Mouse (Mus musculus): ENCODE measurements around the gene Atg10. TPM values are rescaled to one million over a fixed set of nuclear protein-coding genes. Genes with fewer than 3 reads are reported as not detected.

The Atg10 gene
- total and polyA plus RNA-seq, 2 experiments from 2014 or later = 3.2 to 13.2 TPM

DNA sequence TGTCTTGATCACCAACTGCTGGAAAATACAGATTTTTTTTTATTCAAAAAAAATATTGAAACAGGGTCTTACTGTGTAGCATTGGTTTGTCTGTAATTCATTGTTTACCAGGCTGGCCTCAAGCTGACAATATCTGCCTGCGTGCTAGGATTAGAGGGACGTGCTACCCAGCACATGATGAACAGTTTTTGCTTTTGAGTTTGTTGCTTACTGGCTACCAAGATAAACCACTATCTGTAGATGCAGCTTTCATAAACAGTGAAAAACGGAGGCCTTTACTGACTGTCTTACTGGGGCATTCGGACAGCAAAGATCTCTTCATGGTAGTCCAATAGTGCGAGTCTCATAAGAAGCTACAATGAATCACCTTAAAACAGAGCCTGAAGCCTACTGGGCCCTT, 333.7 kb downstream of the Atg10 start:
- H3K4me2 ChIP-seq (ENCODE audit: low read depth, low read length, poor library complexity, severe bottlenecking) = no peak overlapping the region
- H3K4me1 ChIP-seq (ENCODE audit: insufficient read depth, low read length) = no peaks in the 10 kb centered on the region
- WGBS = 86% methylated on average over 5 of the region's 5 CpGs
- H3K9me3 ChIP-seq (ENCODE audit: low read length) = no peaks in the 10 kb centered on the region
- no peak overlapping the region for H3K9ac ChIP-seq (replicated peaks; ENCODE audit: low read length, poor library complexity, severe bottlenecking)
- H3K4me3 ChIP-seq (ENCODE audit: low read depth, low read length) = no peak overlapping the region
- ATAC-seq (ENCODE audit: low FRiP score) (no peak), DNase-seq (ENCODE audit: low spot score) (no peak)
- no peak overlapping the region for H3K27ac ChIP-seq (ENCODE audit: low read depth, low read length)
- no peaks in the 10 kb centered on the region for H3K36me3 ChIP-seq (ENCODE audit: insufficient read depth, low read length)
- H3K27me3 ChIP-seq (ENCODE audit: insufficient read depth, low read length) = no peaks in the 10 kb centered on the region
- TF ChIP-seq CTCF (IDR thresholded peaks at IDR 0.05) = no peak

DNA sequence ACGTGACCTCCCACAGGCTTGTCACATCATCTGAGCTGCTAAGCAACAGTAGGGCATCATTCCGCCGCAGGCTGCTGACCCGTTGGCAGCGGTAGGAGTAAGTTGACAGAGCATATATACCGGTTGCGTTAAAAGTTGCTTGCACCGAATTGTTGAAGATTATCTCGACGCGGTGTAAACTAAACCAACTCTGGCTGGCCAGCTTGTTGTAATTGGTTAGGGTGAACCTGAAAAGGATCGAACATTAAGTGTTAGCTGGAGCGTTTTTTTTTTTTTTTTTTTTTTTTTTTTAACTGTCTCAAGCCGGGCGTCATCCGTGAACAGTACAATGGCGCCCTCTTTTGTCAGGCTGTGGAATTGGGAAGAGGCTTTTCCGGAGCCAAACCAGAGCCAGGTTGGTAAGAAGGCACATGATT, 337.2 kb downstream of the Atg10 start:
- peak overlapping the region; percentile 31 for H3K4me3 ChIP-seq (ENCODE audit: low read depth, low read length)
- peak; percentile 80 for DNase-seq (ENCODE audit: low spot score)
- H3K4me2 ChIP-seq (ENCODE audit: low read depth, low read length, poor library complexity, severe bottlenecking) = peak overlapping the region; percentile 63
- H3K27me3 ChIP-seq (ENCODE audit: insufficient read depth, low read length) = no peaks in the 10 kb centered on the region
- under 1% methylated on average over 18 of the region's 18 CpGs for WGBS
- no peaks in the 10 kb centered on the region for H3K4me1 ChIP-seq (ENCODE audit: insufficient read depth, low read length)
- no peak overlapping the region for H3K9ac ChIP-seq (replicated peaks; ENCODE audit: low read length, poor library complexity, severe bottlenecking)
- H3K36me3 ChIP-seq (ENCODE audit: insufficient read depth, low read length) = no peaks in the 10 kb centered on the region
- peak; percentile 74 for ATAC-seq (ENCODE audit: low FRiP score)
- H3K9me3 ChIP-seq (ENCODE audit: low read length) = no peaks in the 10 kb centered on the region
- H3K27ac ChIP-seq (ENCODE audit: low read depth, low read length) = no peak overlapping the region
- peak; percentile 84 for TF ChIP-seq CTCF (IDR thresholded peaks at IDR 0.05)

DNA sequence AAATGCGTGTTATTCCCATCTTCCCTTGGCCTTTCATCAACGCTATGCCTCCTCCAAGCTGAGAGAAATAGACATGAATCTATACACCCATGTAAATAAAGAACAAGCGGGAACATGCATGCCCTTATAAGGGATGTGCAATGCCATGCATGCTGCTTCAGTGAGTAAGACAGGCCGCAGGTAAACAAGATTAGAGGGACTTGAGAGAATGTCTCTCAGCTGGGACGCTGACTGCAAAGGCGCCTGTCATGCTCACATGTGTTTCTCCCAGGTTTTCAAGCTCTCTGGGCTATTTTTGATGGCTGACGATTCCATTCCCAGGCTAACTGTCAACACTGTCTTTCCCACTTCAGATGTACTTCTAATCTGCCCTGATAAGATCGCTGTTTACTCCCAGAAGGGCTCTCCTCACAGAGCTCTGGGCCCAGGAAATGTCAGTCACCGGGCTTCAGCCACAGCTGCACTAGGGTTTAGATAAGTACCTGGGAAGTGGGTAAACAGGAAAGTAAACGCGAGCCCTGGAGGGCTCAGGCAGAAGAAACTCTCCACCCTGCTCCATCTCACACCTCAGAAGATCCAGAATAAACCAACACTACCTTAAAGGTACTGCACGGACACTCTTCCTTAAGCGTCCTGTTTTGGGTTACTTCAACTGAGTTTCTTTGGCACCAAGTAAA, 337.8 kb downstream of the Atg10 start:
- no peak for TF ChIP-seq CTCF (IDR thresholded peaks at IDR 0.05)
- Histone ChIP-seq H3K4me2 (ENCODE audit: low read depth, low read length, poor library complexity, severe bottlenecking) (peak overlapping the region; percentile 63), H3K9me3 (ENCODE audit: low read length) (no peaks in the 10 kb centered on the region), H3K9ac (replicated peaks; ENCODE audit: low read length, poor library complexity, severe bottlenecking) (no peak overlapping the region), H3K27me3 (ENCODE audit: insufficient read depth, low read length) (no peaks in the 10 kb centered on the region), H3K36me3 (ENCODE audit: insufficient read depth, low read length) (no peaks in the 10 kb centered on the region), H3K4me1 (ENCODE audit: insufficient read depth, low read length) (no peaks in the 10 kb centered on the region), H3K4me3 (ENCODE audit: low read depth, low read length) (peak overlapping the region; percentile 31), H3K27ac (ENCODE audit: low read depth, low read length) (no peak overlapping the region)
- peak; percentile 35; the same call in 1 of the 2 replicates for ATAC-seq (ENCODE audit: low FRiP score)
- WGBS = 54% methylated on average over 13 of the region's 13 CpGs
- no peak for DNase-seq (ENCODE audit: low spot score)

Other genes with a start within 250 kb of the Atg10 start
- gene Ssbp2, start 236.3 kb upstream of the Atg10 start, total RNA-seq (2014; rRNA removed) = 148 and 156 TPM in 2 replicates
- gene Ssbp2, start 236.3 kb upstream of the Atg10 start, polyA plus RNA-seq (2015; fragmentation: Nextera tagmentation; extraction: Ambion mirVana) = 167 and 170 TPM in 2 replicates